Mouse (Mus musculus) MEL (cell line): ENCODE measurements around the gene Syt8. TPM values are rescaled to one million over a fixed set of nuclear protein-coding genes. Genes with fewer than 3 reads are reported as not detected.

ENCODE experiments used
- DNase-seq: peaks from one replicate; pipeline ENCODE4 v3.0.0; 2011; ENCODE audit warnings: low read depth, low spot score
- H3K27ac ChIP-seq: 2 replicates; pipeline ENCODE4 v1.5.1; 2012; ENCODE audit warnings: low read depth, mild to moderate bottlenecking, control low read depth, low read length, moderate library complexity; ENCODE audit not compliant: control insufficient read depth
- H3K27me3 ChIP-seq, 2 experiments: fragments of 150-350 bp in 1 of 2; sonication (generic) in 1 of 2; 2 replicates each; pipeline ENCODE4 v1.6.1; 2012; ENCODE audit warnings: low read length in 2 of 2, mild to moderate bottlenecking in 2 of 2, improper control_type of control experiment in 1 of 2, moderate library complexity in 1 of 2; ENCODE audit not compliant: insufficient read depth in 2 of 2, control insufficient read depth in 1 of 2
- H3K36me3 ChIP-seq, 2 experiments: 2 replicates each; pipeline ENCODE4 v1.6.1; 2012 to 2014; ENCODE audit warnings: low read length in 2 of 2, improper control_type of control experiment in 1 of 2, inconsistent platforms in 1 of 2, mild to moderate bottlenecking in 1 of 2; ENCODE audit not compliant: insufficient read depth in 2 of 2, control insufficient read depth in 1 of 2
- H3K4me1 ChIP-seq, 2 experiments: fragments of 150-350 bp in 1 of 2; sonication (generic) in 1 of 2; 2 replicates each; pipeline ENCODE4 v1.6.1; 2012; ENCODE audit warnings: low read length in 2 of 2, improper control_type of control experiment in 1 of 2, mild to moderate bottlenecking in 1 of 2; ENCODE audit not compliant: insufficient read depth in 2 of 2, control insufficient read depth in 1 of 2
- H3K4me3 ChIP-seq, 2 experiments: fragments of 150-350 bp in 1 of 2; sonication (generic) in 1 of 2; 2 replicates each; pipeline ENCODE4 v1.5.1; 2012; ENCODE audit warnings: low read depth in 2 of 2, low read length in 2 of 2, mild to moderate bottlenecking in 2 of 2, moderate library complexity in 2 of 2, control low read depth in 1 of 2, improper control_type of control experiment in 1 of 2; ENCODE audit not compliant: control insufficient read depth in 1 of 2, insufficient read depth in 1 of 2
- H3K79me2 ChIP-seq: 2 replicates; pipeline ENCODE4 v1.6.1; 2012; ENCODE audit warnings: mild to moderate bottlenecking, low read length, moderate library complexity; ENCODE audit not compliant: control insufficient read depth, poor library complexity, insufficient read depth
- H3K9ac ChIP-seq: 2 replicates; pipeline ENCODE4 v1.6.1; 2012; ENCODE audit warnings: low read depth, mild to moderate bottlenecking, control low read depth, low read length, moderate library complexity; ENCODE audit not compliant: control insufficient read depth, poor library complexity, severe bottlenecking
- H3K9me3 ChIP-seq: fragments of 150-350 bp; sonication (generic); replicated peaks from 2 replicates; pipeline ENCODE4 v1.6.1; 2012; ENCODE audit warnings: mild to moderate bottlenecking, low read length, improper control_type of control experiment, moderate library complexity; ENCODE audit not compliant: insufficient read depth
- CHD2 ChIP-seq: IDR thresholded peaks from 2 replicates; pipeline ENCODE4 v1.6.1; 2011; ENCODE audit warnings: low read length, improper control_type of control experiment
- E2F4 ChIP-seq: IDR thresholded peaks from 2 replicates; pipeline ENCODE4 v1.6.1; 2011; ENCODE audit warnings: low read depth, low read length, improper control_type of control experiment, borderline replicate concordance
- EP300 ChIP-seq, 2 experiments: IDR thresholded peaks; 2 replicates each; pipeline ENCODE4 v1.6.1; 2011; ENCODE audit warnings: improper control_type of control experiment in 2 of 2, low read length in 2 of 2, low read depth in 1 of 2, mild to moderate bottlenecking in 1 of 2
- GABPA ChIP-seq: IDR thresholded peaks from 2 replicates; pipeline ENCODE4 v1.6.1; 2012; ENCODE audit warnings: low read depth, mild to moderate bottlenecking, inconsistent platforms, low read length, improper control_type of control experiment, moderate library complexity
- GATA1 ChIP-seq: IDR thresholded peaks from 2 replicates; pipeline ENCODE4 v1.6.1; 2011; ENCODE audit warnings: low read depth, low read length, improper control_type of control experiment
- HCFC1 ChIP-seq: IDR thresholded peaks from 2 replicates; pipeline ENCODE4 v1.6.1; 2012; ENCODE audit warnings: low read depth, mild to moderate bottlenecking, inconsistent platforms, low read length, improper control_type of control experiment, moderate library complexity
- JUND ChIP-seq: IDR thresholded peaks from 2 replicates; pipeline ENCODE4 v1.6.1; 2011; ENCODE audit warnings: low read depth, mild to moderate bottlenecking, improper control_type of control experiment, low read length
- MAZ ChIP-seq: IDR thresholded peaks from 2 replicates; pipeline ENCODE4 v1.6.1; 2012; ENCODE audit warnings: low read depth, mild to moderate bottlenecking, inconsistent platforms, low read length, improper control_type of control experiment
- MXI1 ChIP-seq: IDR thresholded peaks from 2 replicates; pipeline ENCODE4 v1.6.1; 2011; ENCODE audit warnings: mild to moderate bottlenecking, low read depth, low read length, improper control_type of control experiment
- NELFE ChIP-seq: IDR thresholded peaks from 2 replicates; pipeline ENCODE4 v1.6.1; 2011; ENCODE audit warnings: low read depth, low read length, improper control_type of control experiment
- NRF1 ChIP-seq: IDR thresholded peaks from 2 replicates; pipeline ENCODE4 v1.6.1; 2014; ENCODE audit warnings: low read depth, mild to moderate bottlenecking, inconsistent platforms, low read length, improper control_type of control experiment, moderate library complexity; ENCODE audit not compliant: poor library complexity, insufficient read depth, severe bottlenecking
- POLR2A ChIP-seq, 2 experiments: IDR thresholded peaks; 2 replicates each; pipeline ENCODE4 v1.6.1; 2011 to 2012; ENCODE audit warnings: low read length in 2 of 2, mild to moderate bottlenecking in 2 of 2, control low read depth in 1 of 2, improper control_type of control experiment in 1 of 2, low read depth in 1 of 2, moderate library complexity in 1 of 2; ENCODE audit not compliant: control insufficient read depth in 1 of 2, insufficient read depth in 1 of 2, poor library complexity in 1 of 2
- POLR2AphosphoS2 ChIP-seq: IDR thresholded peaks from 2 replicates; pipeline ENCODE4 v1.6.1; 2011; ENCODE audit warnings: low read length, improper control_type of control experiment
- UBTF ChIP-seq: IDR thresholded peaks from 2 replicates; pipeline ENCODE4 v1.6.1; 2012; ENCODE audit warnings: low read depth, mild to moderate bottlenecking, inconsistent platforms, low read length, improper control_type of control experiment, moderate library complexity, borderline replicate concordance; ENCODE audit not compliant: insufficient read depth
- USF1 ChIP-seq: IDR thresholded peaks from 2 replicates; pipeline ENCODE4 v1.6.1; 2014; ENCODE audit warnings: low read depth, mild to moderate bottlenecking, inconsistent platforms, low read length, improper control_type of control experiment, moderate library complexity
- ZMIZ1 ChIP-seq: IDR thresholded peaks from 2 replicates; pipeline ENCODE4 v1.6.1; 2012; ENCODE audit warnings: low read depth, mild to moderate bottlenecking, inconsistent platforms, low read length, improper control_type of control experiment, moderate library complexity
- ZNF384 ChIP-seq: IDR thresholded peaks from 2 replicates; pipeline ENCODE4 v1.6.1; 2012; ENCODE audit warnings: low read depth, mild to moderate bottlenecking, inconsistent platforms, low read length, improper control_type of control experiment
- polyA plus RNA-seq, 2 experiments: library from polyadenylated mRNA; stranded (reverse) in 1 of 2; unstranded in 1 of 2; fragments of >175 nt in 1 of 2; fragments of >200 nt in 1 of 2; gene quantifications; 2 replicates each; pipeline versions ENCODE4 v1.2.1 to v1.2.4; 2012; ENCODE audit warnings: low replicate concordance in 2 of 2, low read depth in 1 of 2; ENCODE audit not compliant: insufficient read length in 2 of 2, insufficient read depth in 1 of 2, missing spikeins in 1 of 2
- total RNA-seq: library from RNA; depleted of rRNA; stranded (reverse); fragments of 300-350 nt; gene quantifications from 2 replicates; pipeline ENCODE4 v1.2.3, GENCODE M21; 2012

The Syt8 gene
- total and polyA plus RNA-seq, 3 experiments = not detected

DNA sequence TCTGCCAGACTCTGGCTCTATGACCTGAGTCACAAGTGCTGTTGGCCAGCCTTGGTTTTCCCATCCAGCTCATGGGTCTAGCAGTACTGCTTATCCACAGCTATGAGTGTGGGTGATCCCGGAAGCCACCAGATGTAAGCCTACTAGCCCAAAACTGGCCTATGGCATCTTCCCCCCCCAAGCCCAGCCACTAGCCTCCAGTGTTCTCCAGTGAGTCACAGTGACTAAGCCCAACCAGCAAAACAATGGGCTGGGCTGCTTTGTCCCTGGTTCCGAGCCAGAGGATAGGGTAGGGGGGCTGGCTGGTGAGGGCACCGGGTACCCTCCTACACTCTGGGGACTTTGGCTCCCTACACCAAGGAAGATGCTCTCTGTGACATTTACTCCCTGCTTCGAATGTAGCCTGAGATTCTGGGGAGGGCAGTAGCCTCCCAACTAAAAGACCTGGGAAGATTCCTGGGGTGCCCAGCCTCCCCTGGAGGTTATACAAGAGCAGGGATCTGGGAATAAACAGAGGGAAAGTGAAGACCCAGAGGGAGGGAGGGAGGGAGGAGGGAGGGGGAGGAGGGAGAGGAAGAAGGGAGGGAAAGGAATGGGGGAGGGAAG, 36.3 kb downstream of the Syt8 start:
- Histone ChIP-seq H3K4me3 (no peak overlapping the region), H3K36me3 (no peaks in the 10 kb centered on the region), H3K79me2 (no peaks in the 10 kb centered on the region), H3K4me1 (no peaks in the 10 kb centered on the region), H3K9ac (no peak overlapping the region), H3K27ac (no peak overlapping the region), H3K27me3 (peaks cover 0 to 5% of the 10 kb centered on the region in 2 experiments; a peak in 2 of 4 replicates), H3K9me3 (no peaks in the 10 kb centered on the region)
- no peak for DNase-seq
- TF ChIP-seq POLR2AphosphoS2 (no peak), GATA1 (no peak), NRF1 (no peak), HCFC1 (no peak)

DNA sequence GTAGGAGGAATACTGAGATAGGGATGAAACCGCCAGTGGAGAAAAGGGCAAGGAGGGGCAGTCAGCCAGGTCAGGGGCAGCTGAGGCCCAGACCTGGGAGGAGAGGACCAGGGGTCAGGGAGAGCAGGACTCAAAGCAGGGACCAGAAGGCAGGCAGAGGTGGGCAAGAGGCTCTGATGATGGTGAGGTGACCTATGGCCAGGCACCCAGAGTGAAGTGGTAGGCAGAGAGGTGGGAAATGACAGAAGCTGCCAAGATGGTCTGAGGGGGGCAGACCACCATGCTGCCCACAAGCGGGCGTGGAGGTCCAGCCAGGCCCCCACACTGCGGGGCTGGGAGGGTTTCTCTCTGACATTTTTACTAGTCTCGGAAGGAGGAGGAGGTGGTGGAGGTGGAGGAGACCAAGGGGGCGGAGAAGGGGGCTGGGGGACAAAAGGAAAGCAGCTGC, 36.8 kb downstream of the Syt8 start:
- Histone ChIP-seq H3K27ac (no peak overlapping the region), H3K4me3 (no peak overlapping the region), H3K27me3 (peaks cover 0 to 5% of the 10 kb centered on the region in 2 experiments; a peak in 2 of 4 replicates), H3K36me3 (no peaks in the 10 kb centered on the region), H3K4me1 (no peaks in the 10 kb centered on the region), H3K9me3 (no peaks in the 10 kb centered on the region), H3K9ac (no peak overlapping the region)
- DNase-seq = no peak
- no peak for TF ChIP-seq E2F4
- no peak for TF ChIP-seq POLR2AphosphoS2
- TF ChIP-seq, all 39 proteins: peak for 0
- H3K79me2 ChIP-seq = no peaks in the 10 kb centered on the region

DNA sequence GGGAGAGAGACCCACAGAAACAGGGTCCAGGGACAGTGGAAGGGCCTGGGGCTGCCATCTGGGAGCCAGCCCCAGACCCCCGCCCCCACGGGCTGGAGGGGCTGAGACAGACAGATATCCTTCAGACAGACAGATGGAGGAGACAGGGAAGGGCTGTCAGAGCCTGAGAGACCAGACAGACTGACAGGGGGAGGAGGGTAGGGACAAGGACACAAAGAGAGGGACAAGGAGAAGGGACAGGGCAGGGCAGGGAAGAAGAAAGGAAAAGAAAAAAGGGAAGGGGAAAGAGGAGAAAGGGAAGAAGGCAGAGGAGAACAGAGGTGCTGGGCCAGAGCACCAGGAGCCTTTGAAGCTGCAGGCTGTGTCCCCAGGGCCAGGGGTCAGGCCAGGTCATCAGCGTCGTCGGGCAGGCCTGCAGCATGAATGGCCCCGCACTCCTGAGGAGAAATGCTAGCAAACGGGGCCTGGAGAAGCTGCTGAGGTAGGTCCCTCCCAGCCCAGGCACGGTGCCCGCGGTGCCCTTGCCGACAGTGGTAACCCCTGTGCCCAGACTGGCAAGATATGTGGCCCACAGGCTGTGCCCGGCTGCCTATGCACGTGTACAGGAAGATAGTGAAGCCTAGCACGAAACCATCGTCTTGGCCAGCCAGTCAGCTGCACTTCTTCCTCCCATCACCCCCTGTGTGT, 37.4 kb downstream of the Syt8 start:
- TF ChIP-seq UBTF (no peak), JUND (no peak), ZMIZ1 (no peak), ZNF384 (no peak), MAZ (no peak), EP300 (IDR thresholded peaks at IDR 0.05; ENCODE audit: low read depth in 1 of 2, low read length in 2 of 2) (no peak), CHD2 (no peak), NELFE (no peak), MXI1 (no peak), GABPA (no peak), POLR2A (IDR thresholded peaks at IDR 0.05; ENCODE audit: control insufficient read depth in 1 of 2, insufficient read depth in 1 of 2, low read depth in 1 of 2, low read length in 2 of 2, poor library complexity in 1 of 2) (no peak), USF1 (no peak)
- Histone ChIP-seq H3K27me3 (peaks cover 0 to 5% of the 10 kb centered on the region in 2 experiments; a peak in 2 of 4 replicates), H3K9ac (no peak overlapping the region), H3K27ac (no peak overlapping the region), H3K79me2 (no peaks in the 10 kb centered on the region), H3K4me3 (no peak overlapping the region), H3K4me1 (no peaks in the 10 kb centered on the region), H3K9me3 (no peaks in the 10 kb centered on the region), H3K36me3 (no peaks in the 10 kb centered on the region)
- no peak for DNase-seq
